Mouse (Mus musculus) CH12F3 (cell line): ENCODE data around the gene Manba.

Experiments
- in situ Hi-C: fragments of 300-500 bp; cut with MboI; formaldehyde crosslinking; loops from 2 replicates; pipeline ENCODE4 v1.14.3; 2020; ENCODE audit warnings: low sequenced_read_pairs

Gene Manba

GRCm38 (mm10) chr3:135616730-135617129 is 131.3 kb downstream of the Manba start:
- in situ Hi-C loops, result no loop called here
